Mouse (Mus musculus) thymus, postnatal 10 days (tissue): ENCODE measurements around the gene Cebpa.

Experiments
- DNase-seq, 2 experiments: peaks; one replicate each; pipeline ENCODE4 v3.0.0; 2021; ENCODE audit warnings: low spot score in 2 of 2

The Cebpa gene

DNA sequence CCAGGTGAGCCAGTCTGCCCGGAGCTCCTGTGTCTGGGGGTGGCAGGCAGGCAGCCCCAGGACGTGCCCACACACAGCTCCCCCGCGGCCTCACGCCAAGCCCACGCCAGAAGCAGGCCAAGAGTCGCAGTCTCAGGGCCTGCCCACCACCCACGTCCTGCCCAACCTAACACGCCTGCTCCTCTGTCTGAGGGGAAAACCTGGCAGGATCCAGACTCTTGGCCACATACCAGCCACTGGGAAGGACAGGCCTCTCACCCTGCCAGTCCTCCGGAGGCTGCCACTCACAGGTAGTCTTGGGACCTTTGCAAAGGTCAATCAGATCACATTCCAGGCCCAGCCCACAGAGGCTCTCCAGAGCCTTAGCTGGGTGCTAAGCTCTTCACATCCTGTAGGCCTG lies 27.2 kb downstream of the Cebpa start:
- DNase-seq = no peak

DNA sequence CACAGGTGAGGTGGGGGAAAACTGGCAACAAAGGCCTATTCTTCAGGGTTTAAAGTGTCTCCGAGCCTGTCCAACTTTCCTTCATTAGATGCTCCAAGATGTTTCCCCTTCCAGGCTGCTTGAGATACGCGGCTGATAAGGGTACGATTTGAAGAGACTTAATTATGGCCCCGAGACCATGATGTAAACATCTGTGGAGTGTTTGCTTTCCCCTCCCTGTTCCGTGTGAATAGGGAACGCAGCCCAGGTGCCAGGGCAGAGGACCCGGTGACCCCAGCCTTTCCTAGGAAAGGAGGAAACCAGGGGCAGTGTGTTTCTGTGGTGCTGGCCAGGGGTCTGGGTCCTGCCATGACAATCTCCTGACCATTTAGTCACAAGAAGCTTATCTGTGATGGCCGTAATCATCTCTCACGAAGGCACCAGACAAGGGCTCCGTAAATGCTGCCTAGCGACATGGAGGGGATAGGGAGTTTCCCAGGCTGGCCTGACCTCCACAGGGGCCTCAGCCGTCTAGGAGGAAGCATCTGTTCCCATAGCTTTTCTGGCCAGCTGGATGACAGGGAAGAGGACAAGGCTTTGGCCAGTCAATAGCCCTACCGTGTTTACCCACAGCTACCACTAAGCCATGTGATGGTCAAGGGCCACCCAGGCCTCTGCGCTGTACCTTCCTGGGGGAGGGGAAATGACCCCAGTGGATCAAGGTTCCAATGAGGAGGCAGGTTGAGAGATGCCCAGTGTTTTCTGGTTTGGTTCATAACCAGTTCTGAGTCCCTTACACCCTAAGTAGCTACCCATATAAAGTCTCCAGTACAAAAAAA lies 30.7 kb downstream of the Cebpa start:
- no peak for DNase-seq

DNA sequence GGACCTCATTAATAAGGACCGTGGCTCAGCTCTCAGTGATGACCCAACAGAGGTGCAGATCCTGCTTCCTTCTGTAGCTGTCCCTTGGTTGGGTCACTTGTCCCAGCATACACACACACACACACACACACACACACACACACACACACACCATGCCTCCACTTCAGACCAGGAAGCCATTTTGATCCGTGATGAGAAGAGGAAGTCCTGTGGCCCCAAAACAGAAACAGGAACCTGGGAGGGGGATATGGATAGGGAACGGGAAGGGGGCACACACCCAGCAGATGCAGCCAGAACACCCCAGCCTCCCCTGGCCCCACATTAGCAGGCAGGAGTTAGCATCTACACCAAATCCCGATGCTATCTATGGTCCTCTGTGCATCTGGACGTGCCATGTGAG lies 31.8 kb downstream of the Cebpa start:
- DNase-seq = no peak

DNA sequence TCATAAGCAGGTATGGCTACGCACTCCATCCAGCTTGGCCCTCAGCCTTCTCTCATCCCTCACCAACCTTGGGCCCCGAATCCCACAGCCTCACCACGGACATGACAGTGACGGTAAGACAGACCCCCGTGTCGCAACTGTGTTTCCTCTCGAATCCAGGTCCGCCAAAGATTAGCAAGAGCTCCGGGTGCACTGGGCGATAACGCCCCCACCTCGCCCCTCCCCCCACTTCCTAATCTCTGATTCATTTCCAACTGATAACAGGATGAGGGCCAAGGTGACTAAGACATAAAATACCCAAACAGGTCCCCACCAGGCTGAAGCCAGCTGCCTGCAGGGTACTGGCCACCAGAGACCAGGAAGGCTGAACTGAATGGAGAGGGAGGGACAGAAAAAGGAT lies 35.4 kb downstream of the Cebpa start:
- DNase-seq = no peak

DNA sequence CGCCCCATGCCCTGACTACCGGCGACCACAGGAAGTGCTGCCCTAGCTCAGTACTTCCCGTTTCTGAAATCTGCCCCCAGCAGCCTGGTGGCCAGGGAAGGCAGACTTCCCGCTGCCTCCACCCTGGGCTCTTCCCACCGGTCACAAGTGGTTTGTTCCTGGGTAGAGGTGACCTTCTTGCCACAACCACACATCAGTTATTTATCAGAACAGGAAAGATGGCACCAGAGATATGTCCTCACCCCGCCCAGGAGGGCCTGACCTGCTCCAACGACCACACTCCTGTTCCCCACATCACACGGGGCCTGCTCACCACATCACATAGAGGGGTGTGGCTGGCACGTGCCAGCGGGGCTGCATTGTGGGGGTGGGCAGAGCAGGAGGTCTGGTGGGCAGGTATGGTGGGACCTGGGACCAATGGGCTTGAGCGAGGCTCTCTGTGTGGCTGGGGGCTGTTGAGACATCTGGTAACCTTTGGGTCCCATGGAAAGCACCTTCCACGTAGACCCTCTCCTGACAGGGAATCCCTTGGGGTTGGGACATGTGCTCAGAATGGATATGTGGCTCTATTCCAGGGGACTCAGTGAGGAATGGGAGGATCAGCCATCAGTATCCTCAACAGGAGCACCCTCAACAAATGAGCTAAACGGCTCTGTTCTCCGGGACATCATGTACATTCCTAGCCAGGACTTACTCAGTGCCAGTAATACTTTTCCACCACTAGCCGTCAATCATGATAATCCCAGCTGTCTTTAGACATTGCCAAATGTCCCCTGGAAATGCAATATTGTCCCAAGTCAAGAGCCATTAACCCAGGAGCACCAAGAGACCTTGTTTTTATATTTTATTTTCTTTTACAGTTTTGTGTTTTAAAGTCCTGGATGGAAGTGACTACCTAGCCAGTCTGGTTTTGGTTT lies 37.7 kb downstream of the Cebpa start:
- no peak for DNase-seq

DNA sequence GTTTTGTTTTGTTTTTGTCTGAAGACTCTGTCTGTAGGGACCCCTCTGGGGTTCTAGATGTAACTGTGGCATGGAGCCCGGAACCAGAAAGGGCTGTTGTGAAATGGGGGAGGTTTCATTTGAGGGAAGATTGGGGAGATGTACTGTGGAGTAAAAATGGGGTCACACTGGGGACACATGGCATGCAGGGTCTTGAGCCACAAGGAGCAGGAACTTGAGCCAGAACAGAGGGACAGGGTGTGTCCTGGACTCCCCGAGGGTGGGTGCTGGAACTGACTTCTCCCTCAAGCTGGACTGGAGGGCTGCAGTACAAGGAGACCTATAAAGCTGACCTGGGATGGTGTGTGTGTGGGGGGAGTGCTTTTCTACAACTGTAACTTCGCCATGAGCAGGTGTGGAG lies 38.4 kb downstream of the Cebpa start:
- no peak for DNase-seq

DNA sequence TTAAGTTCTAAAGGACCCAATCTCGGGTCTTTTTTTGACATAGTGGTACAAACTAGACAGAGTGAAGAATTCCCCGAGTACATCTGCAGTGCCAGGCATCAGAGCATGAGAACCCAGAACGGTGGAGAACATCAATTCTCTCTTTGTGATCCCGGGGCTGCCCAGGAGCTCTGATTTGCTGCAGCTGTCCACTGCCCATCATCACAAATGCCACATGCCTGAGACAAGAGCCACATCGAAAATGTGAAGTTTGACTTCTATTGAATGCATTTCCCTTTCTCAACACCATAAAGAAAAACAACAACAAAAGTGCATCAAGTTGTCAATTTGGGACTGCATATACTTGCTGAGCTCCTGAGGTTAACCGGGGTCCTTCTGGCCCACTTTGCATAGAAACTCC lies 43.4 kb downstream of the Cebpa start:
- no peak for DNase-seq

DNA sequence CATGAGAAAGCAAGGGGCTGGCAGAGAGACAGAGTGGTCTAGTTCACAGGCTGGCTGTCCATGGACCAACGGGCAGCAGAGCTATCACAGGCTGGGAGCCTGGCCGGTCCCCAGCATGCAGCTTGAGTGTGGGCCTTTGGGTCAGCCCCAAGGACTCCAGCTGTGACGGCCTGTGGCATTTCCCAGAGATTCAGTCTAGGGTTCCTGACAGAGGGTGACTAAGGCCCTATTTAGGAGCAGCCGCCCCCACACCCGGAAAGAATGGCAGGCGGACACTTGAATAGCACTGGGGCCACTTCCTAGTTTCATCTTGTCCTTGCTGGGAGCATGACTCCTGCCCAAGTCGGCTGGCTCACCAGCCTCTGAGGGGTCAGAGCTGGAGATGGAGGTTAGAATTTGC lies 44.5 kb downstream of the Cebpa start:
- DNase-seq = no peak

DNA sequence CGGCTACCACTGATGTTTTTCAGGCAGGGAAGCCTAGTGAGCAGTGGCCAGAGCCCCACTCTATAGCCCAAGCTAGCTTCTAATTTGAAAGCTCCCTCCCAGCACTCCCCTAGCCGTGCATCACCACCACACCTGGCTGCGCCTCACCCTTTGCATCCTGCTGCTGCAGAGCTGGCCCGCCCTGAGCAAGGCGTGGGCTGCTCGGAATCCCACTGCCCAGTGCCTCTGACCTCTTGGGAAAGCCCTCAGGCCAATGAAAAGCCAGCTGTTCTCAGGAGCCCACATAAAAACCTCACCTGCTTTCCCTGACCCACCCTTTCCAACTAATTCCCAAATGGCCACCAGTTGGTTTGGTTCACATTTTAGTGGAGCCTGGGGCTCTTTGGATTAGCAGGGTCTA lies 45.0 kb downstream of the Cebpa start:
- no peak for DNase-seq

DNA sequence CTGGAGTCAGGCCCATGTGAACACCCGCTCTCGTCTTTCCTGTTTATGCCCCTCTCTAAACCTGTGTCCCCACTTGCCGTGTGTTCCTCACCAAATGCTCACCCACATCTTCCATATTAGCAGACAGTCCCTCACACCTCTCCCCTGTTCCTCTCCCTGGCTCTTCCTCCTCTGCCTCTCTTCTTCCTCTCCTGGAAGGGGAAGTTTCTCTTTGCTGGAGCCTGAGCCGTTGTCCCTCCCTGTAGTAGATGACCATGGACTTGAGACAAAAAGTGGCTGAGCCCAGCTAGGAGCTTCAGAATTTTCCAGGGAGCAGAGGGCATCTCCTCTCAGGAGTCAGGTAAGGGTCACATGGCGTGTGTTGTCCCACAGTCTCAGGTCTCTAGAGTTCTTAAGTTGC lies 47.9 kb downstream of the Cebpa start:
- no peak for DNase-seq

DNA sequence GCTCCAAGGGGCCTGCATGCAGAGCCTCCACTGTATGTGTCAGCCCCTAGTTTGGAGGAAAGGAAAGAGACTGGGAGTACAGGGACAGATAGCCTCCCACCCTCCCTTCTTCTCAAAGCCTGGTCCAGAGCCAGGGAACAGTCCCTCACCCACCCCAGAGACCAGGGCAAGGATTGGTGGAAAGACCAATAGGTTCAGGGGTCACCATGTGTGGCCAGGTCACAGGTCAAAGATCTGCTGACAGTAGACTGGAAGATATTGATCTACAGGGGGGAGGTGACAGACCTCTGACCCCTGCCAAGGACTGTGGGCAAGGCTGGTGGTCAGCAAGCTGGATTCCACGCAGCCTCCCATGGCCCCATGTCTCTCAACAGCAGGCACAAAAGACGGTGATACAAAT lies 48.8 kb downstream of the Cebpa start:
- no peak for DNase-seq

DNA sequence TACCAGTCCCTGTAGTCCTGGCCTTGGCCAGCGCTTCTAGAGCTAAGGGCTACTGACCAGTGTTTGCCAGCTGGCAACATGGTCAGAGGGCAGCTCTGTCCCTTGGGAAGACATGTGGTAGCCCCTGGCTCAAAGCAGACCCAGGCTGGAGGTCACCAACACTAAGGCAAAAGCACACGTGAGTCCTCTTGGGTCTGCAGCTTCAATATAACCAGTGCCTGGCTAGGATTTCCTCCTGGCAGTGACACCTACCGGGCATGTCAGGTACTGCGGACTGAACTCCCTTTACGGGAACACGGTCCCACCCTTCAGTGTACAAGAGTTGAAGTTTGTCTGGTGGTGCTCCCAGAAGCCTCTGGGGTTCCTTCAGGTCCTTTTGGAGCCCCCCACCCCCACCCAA lies 50.2 kb downstream of the Cebpa start:
- peak; percentile 59 to 83 for DNase-seq
